Mouse (Mus musculus): ENCODE results near the gene Ypel1. TPM values are rescaled to one million over a fixed set of nuclear protein-coding genes. Genes with fewer than 3 reads are reported as not detected.

Gene Ypel1
- polyA plus RNA-seq, 1 experiment from 2014 or later: 145 TPM

DNA sequence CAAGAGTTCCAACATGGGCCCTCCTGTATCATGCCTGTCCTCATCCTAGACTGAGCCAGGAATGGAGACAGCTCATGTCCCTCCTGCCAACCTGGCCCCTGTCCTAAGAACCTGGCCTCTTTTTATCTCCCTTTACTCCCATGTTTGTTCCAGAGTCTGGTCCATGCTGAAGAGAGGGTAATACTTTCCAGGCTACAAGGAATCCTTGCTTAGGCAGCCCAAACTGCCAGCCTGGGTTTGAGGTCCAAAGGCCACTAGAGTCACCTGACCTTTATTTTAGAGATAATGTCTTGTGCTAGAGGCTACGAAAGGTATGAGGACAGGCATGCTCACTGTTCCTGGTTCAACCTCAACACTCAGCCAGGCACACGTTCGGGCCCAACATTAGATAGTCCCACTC lies 27.4 kb downstream of the Ypel1 start:
- Histone ChIP-seq H3K27ac (no peak overlapping the region), H3K36me3 (ENCODE audit: poor library complexity, severe bottlenecking) (peaks cover 97% of the 10 kb centered on the region), H3K4me2 (no peak overlapping the region), H3K27me3 (no peaks in the 10 kb centered on the region), H3K9ac (no peak overlapping the region), H3K9me3 (replicated peaks) (no peaks in the 10 kb centered on the region), H3K4me1 (no peaks in the 10 kb centered on the region), H3K4me3 (no peak overlapping the region)
- 95% methylated on average over 3 of the region's 3 CpGs for WGBS
- no peak for ATAC-seq

DNA sequence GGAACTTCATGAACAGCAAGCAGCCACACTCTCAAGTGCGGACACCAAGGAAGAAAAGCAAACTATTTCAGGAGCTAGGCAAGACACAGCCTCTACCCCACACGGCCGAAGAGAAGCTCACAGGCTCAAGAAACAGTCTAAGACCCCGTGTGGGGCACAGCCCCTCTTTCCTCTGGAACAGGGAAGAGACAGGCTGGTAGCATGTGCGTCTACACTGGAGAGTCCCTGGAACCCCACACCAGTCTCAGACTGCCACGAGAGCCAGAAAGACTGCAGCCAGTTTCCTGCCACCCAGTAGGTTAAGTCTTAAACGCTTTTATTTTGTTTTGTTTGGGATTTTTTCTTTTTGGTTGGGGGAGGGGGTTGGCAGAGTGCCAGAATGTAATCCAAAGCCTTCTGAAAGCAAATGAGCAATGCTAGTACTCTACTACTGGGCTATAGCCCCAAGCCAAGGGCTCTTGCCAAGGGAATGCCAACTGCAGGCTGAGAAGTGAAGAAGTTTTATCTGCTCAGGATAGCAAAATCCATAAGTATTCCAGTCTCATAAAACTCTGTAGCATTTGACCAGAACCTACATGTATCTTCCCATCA lies 33.2 kb downstream of the Ypel1 start:
- peak; percentile 70; the same call in 1 of the 2 replicates for ATAC-seq

DNA sequence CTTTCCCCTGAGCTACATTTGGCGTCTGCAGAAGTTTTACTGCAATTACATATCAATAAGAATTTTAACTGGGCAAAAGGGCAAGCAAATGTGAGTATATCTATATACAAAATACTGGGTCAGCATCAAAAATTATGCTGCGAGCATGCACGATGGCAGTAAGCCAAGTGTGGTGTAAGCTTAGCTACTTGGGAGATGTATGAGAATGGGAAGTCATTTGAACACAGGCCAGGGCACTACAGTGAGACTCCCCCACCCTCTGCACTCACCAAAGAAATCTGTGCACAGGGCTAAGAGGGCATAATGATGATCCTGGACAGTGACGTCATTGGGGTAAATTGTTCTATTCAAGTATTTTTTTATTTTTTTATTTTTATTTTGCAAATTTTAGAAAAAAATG lies 35.1 kb downstream of the Ypel1 start:
- no peaks in the 10 kb centered on the region for H3K27me3 ChIP-seq
- H3K4me3 ChIP-seq: no peak overlapping the region
- ATAC-seq: no peak
- H3K27ac ChIP-seq: no peak overlapping the region
- H3K9me3 ChIP-seq (replicated peaks): no peaks in the 10 kb centered on the region
- 87% methylated on average over 4 of the region's 4 CpGs for WGBS
- H3K4me1 ChIP-seq: peaks cover 17% of the 10 kb centered on the region
- H3K36me3 ChIP-seq (ENCODE audit: poor library complexity, severe bottlenecking): peaks cover 88% of the 10 kb centered on the region
- H3K9ac ChIP-seq: no peak overlapping the region
- no peak overlapping the region for H3K4me2 ChIP-seq

More for the DNA sequence above, 33.2 kb downstream of the Ypel1 start:
- Histone ChIP-seq H3K9ac (no peak overlapping the region), H3K4me3 (no peak overlapping the region), H3K27me3 (no peaks in the 10 kb centered on the region), H3K4me1 (peaks cover 14% of the 10 kb centered on the region), H3K9me3 (replicated peaks) (no peaks in the 10 kb centered on the region), H3K36me3 (ENCODE audit: poor library complexity, severe bottlenecking) (peaks cover 94% of the 10 kb centered on the region), H3K4me2 (no peak overlapping the region), H3K27ac (peak overlapping the region; percentile 20; the same call in 1 of the 2 replicates)
- WGBS: 46% methylated on average over 7 of the region's 7 CpGs

DNA sequence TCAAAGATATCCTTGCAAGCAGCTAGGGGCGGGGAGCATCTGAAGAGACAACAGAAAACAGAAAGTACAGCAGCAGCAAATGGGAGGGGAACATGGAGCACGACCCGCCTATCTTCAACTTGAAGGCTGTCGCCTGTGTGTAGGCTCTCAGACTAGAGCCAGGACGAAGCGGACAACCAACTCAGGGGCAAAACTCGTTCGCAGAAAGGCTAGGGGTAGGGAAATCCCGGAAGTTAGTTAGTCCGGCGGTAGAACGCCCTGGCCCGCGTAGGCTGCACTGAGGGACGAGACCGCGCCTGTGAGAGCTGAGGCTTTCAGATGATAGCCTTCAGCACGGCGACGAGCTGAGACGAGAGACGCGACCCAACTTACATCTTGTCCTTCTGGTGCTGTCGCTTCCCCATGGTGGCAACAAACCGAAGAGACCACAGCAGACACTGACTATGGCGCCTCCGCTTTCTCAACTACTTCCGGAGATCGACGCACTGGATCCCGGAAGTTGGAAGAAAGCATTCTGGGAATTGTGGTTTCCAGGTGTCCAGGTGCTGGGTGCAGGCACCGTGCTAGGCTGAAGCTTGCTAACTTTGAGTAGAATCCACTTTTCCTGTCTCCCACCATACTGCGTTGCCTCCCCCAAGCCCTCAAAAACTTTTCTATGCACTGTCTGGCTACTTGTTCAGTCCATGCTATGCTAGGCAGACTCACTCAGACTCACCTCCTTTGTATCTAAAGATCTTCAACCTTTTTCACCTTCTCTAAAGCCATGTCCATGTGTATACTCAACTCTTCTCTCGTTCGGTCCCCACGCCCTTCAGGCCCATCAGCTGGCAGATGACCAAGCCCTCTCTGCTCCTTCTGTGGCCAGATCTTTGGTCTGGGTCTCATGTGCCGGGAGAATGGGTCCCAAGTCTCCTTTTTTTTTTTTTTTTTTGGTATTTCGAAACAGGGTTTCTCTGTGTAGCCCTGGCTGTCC lies 41.6 kb downstream of the Ypel1 start, which contains the start of gene Ppil2:
Gene Ppil2, minus strand, starts transcription at position 487 of the 973 bp plus-strand sequence.
- peak; percentile 88 for ATAC-seq
- H3K4me1 ChIP-seq: peaks cover 13% of the 10 kb centered on the region
- 9% methylated on average over 38 of the region's 38 CpGs for WGBS

DNA sequence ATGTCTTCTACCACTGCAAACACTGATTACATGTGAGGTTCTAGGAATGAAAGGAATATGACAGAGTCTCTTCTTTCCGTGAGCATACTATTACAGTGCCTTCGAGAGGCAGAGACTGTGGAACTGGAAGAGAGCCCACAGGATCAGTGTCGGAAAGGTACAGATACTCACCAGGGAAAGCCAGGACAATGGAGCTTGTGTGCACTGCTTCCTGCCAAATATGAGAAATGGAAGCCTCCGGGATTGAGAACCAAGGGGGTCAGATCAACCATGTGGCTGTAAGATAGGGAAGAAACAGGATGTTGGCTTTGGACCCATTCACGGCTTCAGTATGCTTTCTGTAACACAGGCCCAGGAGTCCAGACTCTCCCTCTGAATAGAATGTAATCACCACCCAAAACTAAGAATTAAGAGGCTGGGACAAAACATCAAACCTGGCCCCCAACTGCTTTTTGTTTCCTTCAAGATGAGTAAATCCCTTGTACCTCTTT lies 47.9 kb downstream of the Ypel1 start:
- 89% methylated on average over 5 of the region's 5 CpGs for WGBS
- peaks cover 13% of the 10 kb centered on the region for H3K4me1 ChIP-seq
- H3K4me3 ChIP-seq: no peak overlapping the region

More for the DNA sequence above, 41.6 kb downstream of the Ypel1 start, which contains the start of gene Ppil2:
- H3K9ac ChIP-seq: peak within 1 kb of the TSS; percentile 80
- peak within 1 kb of the TSS; percentile 66 for H3K4me2 ChIP-seq
- peak within 1 kb of the TSS; percentile 36; the same call in 1 of the 2 replicates for H3K27ac ChIP-seq
- H3K36me3 ChIP-seq (ENCODE audit: poor library complexity, severe bottlenecking): peaks cover 50% of the 10 kb centered on the region
- H3K27me3 ChIP-seq: no peaks in the 10 kb centered on the region
- no peaks in the 10 kb centered on the region for H3K9me3 ChIP-seq (replicated peaks)
- H3K4me3 ChIP-seq: peak within 1 kb of the TSS; percentile 85

DNA sequence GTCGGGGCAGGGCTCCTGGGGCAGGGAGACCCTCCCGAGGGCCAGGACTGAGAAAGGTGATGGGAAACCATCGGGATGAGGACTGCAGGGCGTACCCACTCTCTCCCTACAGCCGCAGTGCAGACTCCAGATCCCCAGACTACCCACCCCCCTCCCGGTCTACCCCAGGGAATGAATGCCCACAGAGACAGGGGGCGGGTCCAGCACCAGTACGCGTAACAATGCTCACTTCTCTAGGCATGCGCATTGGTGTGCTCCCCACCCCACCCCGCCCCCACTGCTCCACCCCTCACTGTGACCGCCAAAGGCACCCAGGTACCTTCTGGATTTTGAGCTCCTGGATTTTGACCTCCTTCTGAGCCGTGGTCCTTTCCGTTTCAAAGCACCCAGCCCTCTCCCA lies 52.1 kb downstream of the Ypel1 start:
- Histone ChIP-seq H3K4me1 (peaks cover 42% of the 10 kb centered on the region), H3K9ac (no peak overlapping the region; the same call in 1 of the 2 replicates), H3K4me2 (peak overlapping the region; percentile 51), H3K4me3 (peak overlapping the region; percentile 17; the same call in 1 of the 2 replicates), H3K36me3 (ENCODE audit: poor library complexity, severe bottlenecking) (peaks cover 42% of the 10 kb centered on the region), H3K27me3 (no peaks in the 10 kb centered on the region), H3K27ac (no peak overlapping the region), H3K9me3 (replicated peaks) (no peaks in the 10 kb centered on the region)
- 29% methylated on average over 14 of the region's 14 CpGs for WGBS
- ATAC-seq: peak; percentile 59

More for the DNA sequence above, 47.9 kb downstream of the Ypel1 start:
- Histone ChIP-seq H3K4me2 (no peak overlapping the region), H3K27me3 (no peaks in the 10 kb centered on the region), H3K9me3 (replicated peaks) (no peaks in the 10 kb centered on the region), H3K27ac (no peak overlapping the region), H3K9ac (no peak overlapping the region), H3K36me3 (ENCODE audit: poor library complexity, severe bottlenecking) (peaks cover 68% of the 10 kb centered on the region)
- ATAC-seq: no peak

DNA sequence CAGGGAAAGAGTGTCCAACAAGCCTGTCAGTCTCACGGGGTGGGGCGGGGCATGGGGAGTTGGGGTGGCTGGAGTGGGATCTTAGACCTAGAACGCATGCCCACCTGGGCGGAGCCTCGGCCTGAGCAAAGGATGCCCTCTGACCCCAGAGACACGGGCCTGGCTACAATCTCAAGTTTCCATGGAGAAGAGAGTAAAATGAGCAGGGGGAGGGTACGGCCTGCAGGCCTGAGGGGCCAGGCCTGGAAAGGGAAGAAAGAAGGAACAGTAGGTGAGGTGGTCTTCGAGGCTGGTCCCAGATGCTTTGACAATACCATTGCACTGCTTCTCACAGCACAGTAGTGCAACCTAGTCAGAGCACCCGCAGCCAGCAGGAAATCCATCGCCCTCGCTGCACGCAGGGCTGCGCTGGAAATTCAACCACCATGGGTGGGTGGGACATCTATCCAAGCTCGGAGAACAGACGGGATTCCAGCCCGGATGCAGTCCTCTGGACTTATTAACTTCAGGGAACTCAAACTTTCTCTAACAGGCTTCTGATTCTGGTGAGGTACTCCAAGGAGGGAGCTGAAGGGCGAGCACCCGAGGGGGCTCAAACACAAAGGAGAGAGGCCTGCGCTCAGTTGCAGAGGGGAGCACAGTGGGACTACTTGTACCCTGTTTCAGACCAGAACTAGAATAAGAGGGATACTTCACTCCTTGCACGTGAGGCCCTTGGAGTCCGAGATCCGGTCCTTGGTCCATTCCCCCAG lies 54.8 kb downstream of the Ypel1 start:
- Histone ChIP-seq H3K27ac (peak overlapping the region; percentile 74), H3K4me2 (peak overlapping the region; percentile 86), H3K4me1 (peaks cover 42% of the 10 kb centered on the region), H3K36me3 (ENCODE audit: poor library complexity, severe bottlenecking) (peaks cover 20% of the 10 kb centered on the region), H3K9me3 (replicated peaks) (no peaks in the 10 kb centered on the region), H3K4me3 (peak overlapping the region; percentile 58), H3K9ac (peak overlapping the region; percentile 77), H3K27me3 (no peaks in the 10 kb centered on the region)
- peak; percentile 19 for ATAC-seq
- 1% methylated on average over 22 of the region's 22 CpGs for WGBS

DNA sequence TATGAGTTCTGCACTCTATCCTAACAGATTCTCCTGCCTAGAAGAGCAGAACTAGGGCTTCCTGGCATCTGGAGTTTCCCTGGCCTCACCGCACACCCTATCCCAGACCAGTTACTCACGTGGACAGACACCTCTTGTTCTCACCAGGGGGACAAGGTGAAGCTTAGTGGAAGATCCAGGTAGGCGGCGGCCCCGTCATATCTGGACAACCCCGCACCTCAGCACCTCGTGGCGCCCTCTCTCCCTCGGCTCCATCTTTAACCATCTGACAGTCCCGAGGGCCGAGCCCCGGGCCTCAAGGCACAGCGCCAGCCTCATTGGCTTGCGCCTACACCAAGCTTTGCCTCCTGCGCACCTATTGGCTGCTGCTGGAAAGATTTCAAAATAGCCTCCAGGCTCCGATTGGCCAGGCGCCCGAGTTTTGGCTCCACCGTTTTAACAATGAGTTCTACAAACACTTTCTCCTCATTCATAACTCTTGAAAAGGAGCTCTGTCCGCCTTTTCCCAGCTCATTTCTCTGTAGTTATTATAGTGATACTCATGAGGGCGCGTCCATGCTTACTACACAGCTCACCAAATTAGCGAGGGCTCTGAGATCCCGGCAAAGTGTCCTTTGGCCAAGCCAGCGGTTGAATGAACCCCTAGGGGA lies 55.5 kb downstream of the Ypel1 start, which contains the start of gene 2610318N02Rik:
Gene 2610318N02Rik, minus strand, starts transcription at position 297 of the 650 bp plus-strand sequence.
- Histone ChIP-seq H3K27me3 (no peaks in the 10 kb centered on the region), H3K4me1 (peaks cover 42% of the 10 kb centered on the region), H3K9ac (peak within 1 kb of the TSS; percentile 77), H3K27ac (peak within 1 kb of the TSS; percentile 74), H3K9me3 (replicated peaks) (no peaks in the 10 kb centered on the region), H3K36me3 (ENCODE audit: poor library complexity, severe bottlenecking) (peaks cover 16% of the 10 kb centered on the region), H3K4me3 (peak within 1 kb of the TSS; percentile 58), H3K4me2 (peak within 1 kb of the TSS; percentile 86)
- ATAC-seq: peak; percentile 93
- under 1% methylated on average over 25 of the region's 25 CpGs for WGBS

DNA sequence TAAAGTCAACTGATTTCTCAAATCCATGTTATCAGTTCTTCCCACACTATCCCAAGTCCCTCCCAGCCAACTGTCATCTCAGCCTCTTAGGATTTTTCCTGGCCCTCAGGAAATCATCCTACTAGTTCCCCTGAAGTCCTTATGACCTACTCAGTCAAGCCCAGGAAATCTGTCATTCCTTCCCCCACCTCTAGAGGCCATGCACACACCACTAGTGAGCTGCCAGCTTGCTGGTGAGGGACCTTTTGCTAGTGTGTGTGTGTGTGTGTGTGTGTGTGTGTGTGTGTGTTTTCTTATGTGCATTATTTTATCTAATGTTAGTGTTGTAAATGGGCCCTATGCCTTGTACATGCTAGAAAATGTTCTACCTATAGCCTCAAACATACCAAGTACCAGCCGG lies 57.8 kb downstream of the Ypel1 start:
- H3K4me1 ChIP-seq: peaks cover 44% of the 10 kb centered on the region
- H3K9ac ChIP-seq: no peak overlapping the region
- peaks cover 4% of the 10 kb centered on the region; the same call in 1 of the 2 replicates for H3K36me3 ChIP-seq (ENCODE audit: poor library complexity, severe bottlenecking)
- H3K4me2 ChIP-seq: no peak overlapping the region
- no peak overlapping the region for H3K27ac ChIP-seq
- WGBS: 100% methylated on average over 1 of the region's 1 CpGs
- no peaks in the 10 kb centered on the region for H3K27me3 ChIP-seq
- no peaks in the 10 kb centered on the region for H3K9me3 ChIP-seq (replicated peaks)
- no peak overlapping the region for H3K4me3 ChIP-seq
- no peak for ATAC-seq

DNA sequence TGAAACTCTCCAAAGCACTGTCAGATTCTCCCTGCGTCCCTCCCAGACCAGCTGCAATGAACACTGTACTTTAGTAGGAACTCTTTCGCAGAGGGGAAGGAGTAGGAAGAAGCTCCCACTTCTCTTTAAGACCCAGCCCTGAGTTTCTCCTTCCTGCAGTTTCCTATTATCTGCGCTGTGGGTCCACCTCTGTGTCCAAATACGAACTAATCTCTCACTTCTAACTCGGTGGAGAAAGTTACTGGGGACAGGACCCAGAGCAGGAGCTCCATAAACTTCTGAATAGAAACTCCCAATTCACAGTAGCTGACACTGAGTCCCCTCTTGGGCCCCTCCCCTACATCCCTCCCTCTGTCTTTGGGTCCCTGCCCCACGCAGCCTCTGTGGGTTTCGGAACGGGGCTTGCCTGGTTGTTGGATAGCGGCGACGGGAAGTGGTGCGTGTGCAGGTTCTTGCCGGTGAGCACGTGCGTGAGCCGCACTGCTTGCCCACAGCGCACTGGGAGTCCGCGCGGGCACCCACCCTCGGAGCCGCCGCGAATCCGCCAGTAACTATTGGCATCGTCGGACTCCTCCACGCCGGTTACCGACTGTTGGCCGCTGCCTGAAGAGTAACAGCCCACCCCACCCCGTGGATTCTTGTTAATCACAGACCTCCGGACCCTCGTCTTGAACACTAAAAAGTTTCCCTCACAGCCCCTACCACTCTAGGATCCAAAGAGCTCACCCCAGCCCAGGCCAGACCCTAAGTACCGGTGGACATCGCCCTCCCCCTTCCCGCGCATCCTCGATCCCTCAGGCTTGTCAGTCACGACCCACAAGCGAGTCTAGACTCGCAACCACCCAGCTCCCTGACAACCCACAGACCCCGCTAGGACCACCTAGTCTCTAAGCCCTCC lies 61.9 kb downstream of the Ypel1 start:
- Histone ChIP-seq H3K4me1 (peaks cover 20% of the 10 kb centered on the region), H3K27me3 (no peaks in the 10 kb centered on the region), H3K9me3 (replicated peaks) (no peaks in the 10 kb centered on the region), H3K9ac (peak overlapping the region; percentile 75), H3K27ac (peak overlapping the region; percentile 70), H3K4me3 (peak overlapping the region; percentile 70), H3K4me2 (peak overlapping the region; percentile 96), H3K36me3 (ENCODE audit: poor library complexity, severe bottlenecking) (no peaks in the 10 kb centered on the region)
- WGBS: 4% methylated on average over 43 of the region's 43 CpGs
- no peak for ATAC-seq
